Mouse (Mus musculus): ENCODE measurements around the gene Tle2. TPM values are rescaled to one million over a fixed set of nuclear protein-coding genes. Genes with fewer than 3 reads are reported as not detected.

Gene Tle2
- polyA plus RNA-seq, 1 experiment from 2014 or later = 27.7 TPM

- no peaks in the 10 kb centered on the region for H3K9me3 ChIP-seq
- WGBS = 0% methylated on average over 10 of the region's 53 CpGs
- peak within 1 kb of the TSS; percentile 88 for H3K4me3 ChIP-seq
- peak within 1 kb of the TSS; percentile 99 for H3K9ac ChIP-seq
- H3K27me3 ChIP-seq = peaks cover 13% of the 10 kb centered on the region
- peak within 1 kb of the TSS; percentile 94 for H3K27ac ChIP-seq
- peaks cover 17% of the 10 kb centered on the region for H3K36me3 ChIP-seq
- ATAC-seq (ENCODE audit: low FRiP score) = peak; percentile 70
- H3K4me1 ChIP-seq (replicated peaks) = peaks cover 45% of the 10 kb centered on the region
- peak within 1 kb of the TSS; percentile 96 for H3K4me2 ChIP-seq
These were observed 15.2 kb upstream of the Tle2 start, which contains the start of gene Aes for GRCm38 (mm10) chr10:81559163-81559626. TSS of gene Aes (plus strand) at chr10:81559488.

- peak overlapping the region; percentile 99 for H3K9ac ChIP-seq
- WGBS = 1% methylated on average over 27 of the region's 36 CpGs
- peak overlapping the region; percentile 96 for H3K4me2 ChIP-seq
- H3K27ac ChIP-seq = peak overlapping the region; percentile 94
- ATAC-seq (ENCODE audit: low FRiP score) = peak; percentile 52
- H3K4me3 ChIP-seq = peak overlapping the region; percentile 88
- H3K27me3 ChIP-seq = peaks cover 20% of the 10 kb centered on the region
- peaks cover 52% of the 10 kb centered on the region for H3K4me1 ChIP-seq (replicated peaks)
- H3K9me3 ChIP-seq = no peaks in the 10 kb centered on the region
- H3K36me3 ChIP-seq = peaks cover 24% of the 10 kb centered on the region
These were observed 14.5 kb upstream of the Tle2 start for GRCm38 (mm10) chr10:81559627-81560539.

DNA sequence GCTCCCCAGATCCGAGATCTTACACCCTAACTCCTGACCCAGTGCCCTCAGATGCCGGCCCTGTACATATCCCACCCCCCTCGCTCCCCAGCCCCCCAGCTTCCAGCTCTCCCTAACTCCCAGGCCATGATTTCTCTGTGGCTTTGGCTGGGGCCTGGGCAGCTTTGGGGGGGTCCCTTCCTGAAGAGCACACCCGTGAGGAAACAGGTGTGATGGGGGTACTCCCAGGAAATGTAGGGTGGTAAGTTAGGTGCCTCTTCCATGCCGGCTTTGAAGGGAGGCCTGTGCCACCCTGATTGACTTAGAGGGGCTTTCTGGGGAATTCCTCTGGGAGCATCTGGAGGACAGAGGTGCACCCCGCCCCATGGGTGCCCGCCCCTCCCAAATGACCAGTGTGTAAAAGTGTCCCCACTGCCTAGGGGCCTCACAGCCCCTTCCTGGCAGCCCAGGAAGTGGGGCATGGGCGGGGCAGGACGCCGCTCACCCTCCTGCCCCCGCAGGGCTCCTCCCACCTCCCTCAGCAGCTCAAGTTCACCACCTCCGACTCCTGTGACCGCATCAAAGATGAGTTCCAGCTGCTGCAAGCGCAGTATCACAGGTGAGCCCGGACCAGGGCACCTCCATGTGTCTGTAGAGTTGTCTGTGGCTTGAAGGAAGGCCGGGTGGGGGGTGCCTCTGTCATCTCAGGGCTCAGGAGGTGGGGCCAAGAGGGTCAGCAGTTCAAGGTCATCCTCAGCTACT lies 13.5 kb upstream of the Tle2 start:
- peak overlapping the region; percentile 94 for H3K27ac ChIP-seq
- WGBS = 24% methylated on average over 16 of the region's 16 CpGs

GRCm38 (mm10) chr10:81562411-81562810 lies 11.9 kb upstream of the Tle2 start:
- Histone ChIP-seq H3K27me3 (peaks cover 46% of the 10 kb centered on the region), H3K9me3 (no peaks in the 10 kb centered on the region), H3K27ac (no peak overlapping the region), H3K4me2 (peak overlapping the region; percentile 8; the same call in 1 of the 2 replicates), H3K9ac (peak overlapping the region; percentile 19; the same call in 1 of the 2 replicates), H3K4me1 (replicated peaks) (peaks cover 61% of the 10 kb centered on the region), H3K4me3 (no peak overlapping the region), H3K36me3 (peaks cover 47% of the 10 kb centered on the region)
- 78% methylated on average over 6 of the region's 6 CpGs for WGBS
- ATAC-seq (ENCODE audit: low FRiP score) = no peak

More for the DNA sequence above, 13.5 kb upstream of the Tle2 start:
- Histone ChIP-seq H3K36me3 (peaks cover 34% of the 10 kb centered on the region), H3K27me3 (peaks cover 30% of the 10 kb centered on the region), H3K9ac (peak overlapping the region; percentile 99), H3K4me1 (replicated peaks) (peaks cover 60% of the 10 kb centered on the region), H3K9me3 (no peaks in the 10 kb centered on the region), H3K4me3 (peak overlapping the region; percentile 88), H3K4me2 (peak overlapping the region; percentile 96)
- ATAC-seq (ENCODE audit: low FRiP score) = no peak

- Histone ChIP-seq H3K4me2 (peak overlapping the region; percentile 44; the same call in 1 of the 2 replicates), H3K36me3 (peaks cover 47% of the 10 kb centered on the region), H3K4me1 (replicated peaks) (peaks cover 70% of the 10 kb centered on the region), H3K27ac (no peak overlapping the region), H3K4me3 (peak overlapping the region; percentile 29; the same call in 1 of the 2 replicates), H3K27me3 (peaks cover 50% of the 10 kb centered on the region), H3K9ac (0 out of 2 replicates have a peak overlapping the region, but pooled peaks have one; percentile 49), H3K9me3 (no peaks in the 10 kb centered on the region)
- no peak for ATAC-seq (ENCODE audit: low FRiP score)
- WGBS = 58% methylated on average over 6 of the region's 6 CpGs
These were observed 10.9 kb upstream of the Tle2 start for GRCm38 (mm10) chr10:81563481-81563880.

DNA sequence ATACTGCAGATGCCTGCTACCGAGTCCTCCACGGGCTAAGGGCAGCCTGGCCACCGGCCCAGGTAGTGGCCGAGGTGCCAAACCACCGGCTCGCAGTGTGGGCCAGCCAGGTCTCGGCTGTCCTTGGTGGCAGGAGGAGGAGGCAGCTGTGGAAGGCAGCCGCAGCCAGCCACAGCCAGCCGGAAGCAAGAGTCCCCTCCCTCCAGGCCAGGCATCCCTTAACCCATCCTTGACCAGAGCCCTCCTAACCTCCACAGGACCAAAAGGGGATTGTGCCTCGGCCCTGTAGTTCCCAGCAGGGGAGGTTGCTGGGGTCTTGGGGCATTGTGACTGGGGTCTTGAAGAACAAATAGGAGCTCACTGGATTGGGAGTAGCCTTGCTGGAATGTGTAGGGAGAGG lies 10.1 kb upstream of the Tle2 start:
- peaks cover 54% of the 10 kb centered on the region for H3K27me3 ChIP-seq
- 3% methylated on average over 9 of the region's 10 CpGs for WGBS
- H3K27ac ChIP-seq = no peak overlapping the region
- no peak for ATAC-seq (ENCODE audit: low FRiP score)
- H3K9ac ChIP-seq = peak overlapping the region; percentile 49; the same call in 1 of the 2 replicates
- H3K9me3 ChIP-seq = no peaks in the 10 kb centered on the region
- peak overlapping the region; percentile 44 for H3K4me2 ChIP-seq
- peaks cover 47% of the 10 kb centered on the region for H3K36me3 ChIP-seq
- H3K4me1 ChIP-seq (replicated peaks) = peaks cover 71% of the 10 kb centered on the region
- peak overlapping the region; percentile 29 for H3K4me3 ChIP-seq

GRCm38 (mm10) chr10:81564734-81565133 lies 9.6 kb upstream of the Tle2 start:
- H3K27ac ChIP-seq = no peak overlapping the region
- no peak overlapping the region for H3K4me2 ChIP-seq
- H3K9me3 ChIP-seq = no peaks in the 10 kb centered on the region
- 0 out of 2 replicates have a peak overlapping the region, but pooled peaks have one; percentile 29 for H3K4me3 ChIP-seq
- 17% methylated on average over 10 of the region's 10 CpGs for WGBS
- ATAC-seq (ENCODE audit: low FRiP score) = no peak
- H3K36me3 ChIP-seq = peaks cover 47% of the 10 kb centered on the region
- H3K9ac ChIP-seq = peak overlapping the region; percentile 49; the same call in 1 of the 2 replicates
- peaks cover 76% of the 10 kb centered on the region for H3K4me1 ChIP-seq (replicated peaks)
- H3K27me3 ChIP-seq = peaks cover 58% of the 10 kb centered on the region

DNA sequence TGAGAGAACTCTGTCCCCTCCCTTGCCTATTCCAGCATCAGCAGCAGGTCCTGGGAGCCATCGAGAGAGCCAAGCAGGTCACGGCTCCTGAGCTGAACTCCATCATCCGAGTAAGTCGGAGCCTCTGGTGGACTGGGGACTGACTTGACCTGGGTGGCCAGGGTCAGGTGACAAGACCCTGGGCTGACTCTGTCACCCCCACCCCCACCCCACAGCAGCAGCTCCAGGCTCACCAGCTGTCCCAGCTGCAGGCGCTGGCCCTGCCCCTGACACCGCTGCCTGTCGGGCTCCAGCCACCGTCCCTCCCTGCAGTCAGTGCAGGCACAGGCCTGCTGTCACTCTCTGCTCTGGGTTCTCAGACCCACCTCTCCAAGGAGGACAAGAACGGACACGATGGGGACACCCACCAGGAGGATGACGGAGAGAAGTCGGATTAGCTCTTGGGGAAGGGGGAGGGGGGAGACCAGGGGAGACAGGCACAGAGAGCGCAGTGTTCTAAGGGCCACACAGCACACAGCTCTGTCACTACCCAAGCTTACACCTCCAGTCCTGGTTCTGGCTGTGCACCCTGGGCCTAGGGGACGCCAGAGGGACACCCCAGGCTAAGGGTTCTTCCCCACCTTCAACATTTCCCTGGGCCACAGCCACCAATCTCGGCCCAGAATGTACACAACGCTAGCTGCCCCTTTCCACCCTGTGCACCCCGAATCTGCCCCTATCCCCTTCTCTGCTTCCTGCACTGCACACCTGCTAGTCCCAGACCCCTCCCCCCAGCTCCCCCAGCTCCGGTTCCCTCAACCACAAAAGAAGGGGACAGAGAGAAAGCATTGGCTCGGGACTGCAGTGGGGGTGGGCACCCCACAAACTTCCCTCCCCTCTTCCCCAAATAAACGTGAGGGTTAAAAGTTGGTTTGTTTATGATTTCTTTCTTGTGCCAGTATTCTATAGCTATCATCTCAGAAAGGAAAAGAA lies 8.8 kb upstream of the Tle2 start:
- no peak for ATAC-seq (ENCODE audit: low FRiP score)
- H3K36me3 ChIP-seq = peaks cover 47% of the 10 kb centered on the region
- H3K4me1 ChIP-seq (replicated peaks) = peaks cover 80% of the 10 kb centered on the region
- WGBS = 32% methylated on average over 20 of the region's 20 CpGs
- no peak overlapping the region for H3K4me3 ChIP-seq
- no peak overlapping the region for H3K27ac ChIP-seq
- H3K27me3 ChIP-seq = peaks cover 58% of the 10 kb centered on the region
- no peak overlapping the region for H3K4me2 ChIP-seq
- no peaks in the 10 kb centered on the region for H3K9me3 ChIP-seq
- H3K9ac ChIP-seq = no peak overlapping the region

DNA sequence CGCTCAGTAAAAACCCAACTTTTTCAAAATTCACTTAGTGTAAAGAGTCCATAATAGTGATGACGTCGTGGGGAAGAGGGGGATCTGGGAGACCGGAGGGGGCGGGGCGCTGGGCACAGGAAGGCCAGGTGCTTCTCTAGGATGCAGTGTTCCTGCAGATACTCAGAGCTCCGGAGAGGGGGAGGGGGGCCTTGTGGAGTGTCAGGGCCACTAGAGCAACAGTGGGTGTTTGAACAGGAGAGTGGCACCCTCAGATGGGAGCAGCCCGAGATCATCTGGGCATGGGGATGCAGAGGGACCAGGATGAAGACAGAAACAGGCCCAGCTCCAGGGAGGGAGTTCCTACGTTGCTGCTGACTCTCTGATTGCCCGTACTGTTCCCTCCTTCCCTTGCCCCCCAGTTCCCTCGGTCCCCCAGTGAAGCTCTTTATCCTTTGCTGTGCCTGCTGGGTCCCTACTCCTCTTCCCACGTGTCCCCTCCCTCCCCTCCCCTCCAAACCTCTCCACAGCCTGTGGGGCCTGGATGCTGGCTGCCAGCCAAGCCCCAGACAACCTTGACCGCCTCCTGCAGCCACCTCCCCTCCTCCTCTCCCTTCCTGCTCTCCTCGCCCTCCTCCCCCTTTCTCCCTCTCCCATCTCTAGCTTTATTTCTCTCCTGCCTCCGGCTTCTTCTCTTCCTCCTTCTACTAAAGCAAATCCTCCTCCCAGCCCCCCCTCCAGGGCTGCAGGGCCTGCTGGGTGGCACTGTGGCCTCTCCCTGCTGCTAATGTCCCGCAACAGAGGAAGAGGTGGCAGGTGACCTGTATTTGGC lies 5.8 kb upstream of the Tle2 start:
- no peak for ATAC-seq (ENCODE audit: low FRiP score)
- Histone ChIP-seq H3K9ac (peak overlapping the region; percentile 35; the same call in 1 of the 2 replicates), H3K27me3 (peaks cover 69% of the 10 kb centered on the region), H3K36me3 (peaks cover 33% of the 10 kb centered on the region), H3K27ac (peak overlapping the region; percentile 77), H3K4me2 (peak overlapping the region; percentile 21), H3K4me3 (no peak overlapping the region), H3K9me3 (no peaks in the 10 kb centered on the region), H3K4me1 (replicated peaks) (peaks cover 72% of the 10 kb centered on the region)
- WGBS = 10% methylated on average over 16 of the region's 16 CpGs

DNA sequence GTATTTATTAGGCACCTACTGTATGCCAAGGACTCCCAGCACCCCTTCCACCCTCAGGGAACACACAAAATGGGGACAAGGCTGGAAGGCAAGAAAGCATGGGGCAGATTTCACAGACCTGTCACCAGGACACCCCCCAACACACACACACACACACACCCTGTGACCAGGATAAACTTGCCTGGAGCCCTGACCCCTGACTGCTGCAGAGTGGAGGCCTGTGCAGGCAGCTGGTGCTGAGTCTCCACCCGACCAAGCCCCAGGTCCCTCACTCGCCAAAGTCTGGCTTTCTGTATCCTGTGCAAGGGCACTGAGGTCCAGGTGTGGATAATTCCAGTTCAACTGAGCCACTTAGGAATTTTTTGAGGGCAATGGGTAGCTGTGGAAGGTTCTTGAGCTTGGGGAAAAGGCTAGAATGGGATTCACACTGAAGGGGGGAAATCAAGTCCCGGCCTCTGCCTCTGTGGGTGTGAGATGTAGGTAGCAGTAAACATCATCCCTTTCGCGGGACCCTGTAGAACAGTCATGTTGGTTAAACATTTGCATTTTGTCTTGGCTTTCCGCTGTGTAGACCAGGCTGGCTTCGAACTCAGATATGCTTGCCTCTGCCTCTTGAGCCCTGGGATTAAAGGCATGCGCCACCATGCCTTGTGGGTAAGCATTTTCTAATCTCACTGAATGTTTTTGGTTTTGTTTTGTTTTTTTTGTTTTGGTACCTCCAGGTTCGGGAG lies 4.7 kb upstream of the Tle2 start:
- H3K27me3 ChIP-seq = peaks cover 69% of the 10 kb centered on the region
- peak overlapping the region; percentile 88 for H3K27ac ChIP-seq
- peaks cover 25% of the 10 kb centered on the region for H3K36me3 ChIP-seq
- 43% methylated on average over 9 of the region's 9 CpGs for WGBS
- H3K4me3 ChIP-seq = no peak overlapping the region
- H3K4me1 ChIP-seq (replicated peaks) = peaks cover 65% of the 10 kb centered on the region
- H3K9me3 ChIP-seq = no peaks in the 10 kb centered on the region
- H3K4me2 ChIP-seq = no peak overlapping the region
- H3K9ac ChIP-seq = no peak overlapping the region
- no peak for ATAC-seq (ENCODE audit: low FRiP score)

All from hindbrain, embryonic 13.5 days (tissue).